Mouse (Mus musculus) testis, adult 2 months (tissue): ENCODE data around the gene Gm10799. TPM values are rescaled to one million over a fixed set of nuclear protein-coding genes. Genes with fewer than 3 reads are reported as not detected.
"Not testable (repeated sequence)": the region's sequence is repeated elsewhere in the genome, so short reads cannot be mapped to it uniquely, and the experiment has no call there.

Source experiments
- H3K27ac ChIP-seq: fragments of 200-500 bp; 2 replicates; pipeline ENCODE4 v1.5.1; 2012; ENCODE audit warnings: low read depth, low read length; ENCODE audit not compliant: control insufficient read depth, insufficient read depth
- H3K27me3 ChIP-seq: fragments of 200-500 bp; 2 replicates; pipeline ENCODE4 v1.6.1; 2012; ENCODE audit warnings: mild to moderate bottlenecking, low read length, moderate library complexity; ENCODE audit not compliant: control insufficient read depth, insufficient read depth
- H3K36me3 ChIP-seq: fragments of 200-500 bp; 2 replicates; pipeline ENCODE4 v1.6.1; 2012; ENCODE audit warnings: mild to moderate bottlenecking, low read length; ENCODE audit not compliant: control insufficient read depth, insufficient read depth
- H3K4me1 ChIP-seq: fragments of 200-500 bp; 2 replicates; pipeline ENCODE4 v1.6.1; 2012; ENCODE audit warnings: low read length; ENCODE audit not compliant: control insufficient read depth, insufficient read depth
- H3K4me3 ChIP-seq: fragments of 200-500 bp; 2 replicates; pipeline ENCODE4 v1.5.1; 2012; ENCODE audit warnings: low read depth, mild to moderate bottlenecking, low read length, moderate library complexity, mixed read lengths; ENCODE audit not compliant: control insufficient read depth
- CTCF ChIP-seq: fragments of 200-500 bp; IDR thresholded peaks from 2 replicates; pipeline ENCODE4 v1.5.1; 2012; ENCODE audit warnings: low read depth, mild to moderate bottlenecking, inconsistent platforms, low read length, moderate library complexity; ENCODE audit not compliant: control insufficient read depth, insufficient read depth, insufficient replicate concordance
- POLR2A ChIP-seq: fragments of 200-500 bp; IDR thresholded peaks from 2 replicates; pipeline ENCODE4 v1.6.1; 2012; ENCODE audit warnings: low read depth, mild to moderate bottlenecking, inconsistent platforms, low read length, moderate library complexity; ENCODE audit not compliant: control insufficient read depth
- polyA plus RNA-seq: library from polyadenylated mRNA; depleted of rRNA; stranded (reverse); fragments of >200 nt; gene quantifications from 2 replicates; pipeline ENCODE4 v1.2.3, GENCODE M21; 2012

Gene Gm10799
- polyA plus RNA-seq, 1 experiment = not detected

DNA sequence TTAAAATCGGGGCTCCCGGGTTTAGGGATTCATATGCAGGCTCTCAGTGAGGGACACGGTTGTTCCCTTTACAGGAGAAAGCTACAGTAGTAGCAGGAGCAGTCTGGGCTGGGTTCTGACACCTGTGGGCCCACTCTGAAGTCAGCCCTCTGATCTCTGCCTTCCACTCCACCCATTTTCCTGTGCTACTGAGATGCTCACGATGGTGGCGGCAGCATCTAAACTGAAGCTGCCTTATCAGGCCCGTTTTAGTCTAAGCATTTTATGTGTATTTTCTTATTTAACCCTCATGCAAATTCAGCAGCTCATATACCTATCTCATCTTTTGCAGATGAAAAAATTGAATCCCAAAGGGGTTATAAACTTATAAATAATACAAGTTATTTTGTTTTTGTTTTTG is 36.5 kb upstream of the Gm10799 start:
- H3K4me1 ChIP-seq = no peaks in the 10 kb centered on the region
- no peaks in the 10 kb centered on the region for H3K27me3 ChIP-seq
- no peaks in the 10 kb centered on the region for H3K36me3 ChIP-seq
- peak overlapping the region; percentile 11 for H3K4me3 ChIP-seq
- no peak overlapping the region for H3K27ac ChIP-seq
- TF ChIP-seq POLR2A (no peak), CTCF (no peak)

DNA sequence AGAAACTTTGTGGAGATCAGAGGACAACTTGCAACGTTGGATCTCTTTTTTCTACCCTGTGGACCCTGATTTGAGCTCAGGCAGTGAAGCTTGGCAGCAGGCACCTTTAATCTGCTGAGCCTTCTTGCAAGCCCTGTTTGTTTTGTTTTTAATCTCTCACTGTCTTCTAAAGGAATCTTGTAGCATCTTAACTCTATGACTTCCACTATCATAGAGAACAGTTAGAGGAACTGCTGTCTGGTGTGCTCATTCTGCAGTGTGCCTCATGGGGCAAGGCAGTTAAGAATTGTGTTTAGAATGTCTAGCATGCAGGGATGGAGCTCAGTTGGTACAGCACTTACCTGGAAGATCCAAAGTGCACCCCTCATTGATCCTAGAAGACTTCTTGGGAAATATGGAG is 31.6 kb upstream of the Gm10799 start:
- H3K4me3 ChIP-seq = no peak overlapping the region
- TF ChIP-seq CTCF = no peak
- TF ChIP-seq POLR2A = no peak
- no peaks in the 10 kb centered on the region for H3K36me3 ChIP-seq
- no peaks in the 10 kb centered on the region for H3K27me3 ChIP-seq
- no peak overlapping the region for H3K27ac ChIP-seq
- H3K4me1 ChIP-seq = peaks cover 3% of the 10 kb centered on the region; the same call in 1 of the 2 replicates

DNA sequence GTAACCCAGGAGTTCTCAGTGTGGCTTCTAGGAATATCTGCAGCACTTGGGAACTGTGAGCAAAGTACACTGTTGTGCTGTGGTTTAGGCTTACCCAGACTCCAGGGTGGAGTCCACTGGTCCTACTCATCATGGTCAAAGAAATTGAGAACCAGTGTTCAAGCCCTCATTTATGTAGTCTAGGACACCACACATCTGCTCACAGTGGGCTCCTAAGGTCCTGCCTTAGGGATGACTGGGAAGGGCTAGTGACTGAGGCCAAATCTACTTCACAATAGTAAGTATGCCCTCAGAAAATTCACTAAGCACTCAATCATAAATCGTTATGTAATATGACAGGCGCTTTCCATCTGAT is 30.9 kb upstream of the Gm10799 start:
- no peak for TF ChIP-seq POLR2A
- TF ChIP-seq CTCF = no peak
- Histone ChIP-seq H3K4me1 (peaks cover 3% of the 10 kb centered on the region; the same call in 1 of the 2 replicates), H3K27me3 (no peaks in the 10 kb centered on the region), H3K36me3 (no peaks in the 10 kb centered on the region), H3K4me3 (no peak overlapping the region; the same call in 1 of the 2 replicates), H3K27ac (no peak overlapping the region)

DNA sequence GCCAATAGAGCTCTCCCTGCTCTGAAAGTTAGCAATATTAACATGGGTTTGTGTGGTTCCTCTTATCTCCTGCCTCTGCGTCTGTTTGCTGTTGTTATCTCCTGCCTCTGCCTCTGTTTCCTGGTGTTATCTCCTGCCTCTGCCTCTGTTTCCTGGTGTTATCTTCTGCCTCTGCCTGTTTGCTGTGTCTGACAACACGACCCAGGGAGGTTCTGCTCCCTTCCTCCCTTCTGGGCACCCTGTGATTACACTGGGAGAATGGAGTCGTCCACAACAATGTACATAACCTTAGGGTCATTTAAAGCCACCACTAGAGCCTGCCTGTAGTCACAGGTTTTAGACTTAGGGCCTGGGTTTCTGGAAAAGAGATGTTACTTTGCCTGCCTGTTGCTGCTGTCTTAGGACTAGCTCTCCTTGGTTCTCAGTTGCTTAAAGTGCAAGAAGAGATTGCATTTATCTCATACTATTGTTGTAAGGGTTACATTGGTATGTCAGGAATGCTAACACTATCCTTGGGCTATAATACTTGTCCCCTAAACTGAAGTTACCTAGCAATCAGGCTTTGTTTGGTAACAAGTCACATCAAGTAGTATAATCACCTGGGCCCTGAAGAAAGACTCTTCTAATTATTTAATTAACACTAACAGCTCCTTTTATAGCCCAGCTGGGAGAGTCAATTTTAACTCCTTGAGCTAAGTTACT is 30.3 kb upstream of the Gm10799 start:
- H3K27me3 ChIP-seq = no peaks in the 10 kb centered on the region
- H3K36me3 ChIP-seq = no peaks in the 10 kb centered on the region
- H3K4me1 ChIP-seq = peaks cover 3% of the 10 kb centered on the region; the same call in 1 of the 2 replicates
- TF ChIP-seq CTCF (no peak), POLR2A (no peak)
- no peak overlapping the region for H3K27ac ChIP-seq
- H3K4me3 ChIP-seq = peak overlapping the region; percentile 20

DNA sequence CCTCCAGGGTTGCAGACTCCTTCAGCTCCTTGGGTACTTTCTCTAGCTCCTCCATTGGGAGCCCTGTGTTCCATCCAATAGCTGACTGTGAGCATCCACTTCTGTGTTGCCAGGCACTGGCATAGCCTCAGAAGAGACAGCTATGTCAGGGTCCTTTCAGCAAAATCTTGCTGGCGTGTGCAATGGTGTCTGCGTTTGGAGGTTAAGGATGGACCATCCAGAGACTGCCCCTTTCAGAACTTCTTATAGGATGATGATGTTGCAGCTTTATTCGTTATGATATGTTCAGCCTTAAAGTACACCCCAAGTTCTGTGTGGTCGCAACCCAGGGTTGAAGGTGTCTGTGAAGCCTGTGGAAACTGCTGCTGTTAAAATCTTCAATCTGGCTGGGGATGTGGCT is 29.0 kb upstream of the Gm10799 start:
- H3K27ac ChIP-seq, H3K4me1 ChIP-seq, H3K27me3 ChIP-seq, H3K36me3 ChIP-seq: not testable (repeated sequence)
- H3K4me3 ChIP-seq = peak overlapping the region; percentile 10

DNA sequence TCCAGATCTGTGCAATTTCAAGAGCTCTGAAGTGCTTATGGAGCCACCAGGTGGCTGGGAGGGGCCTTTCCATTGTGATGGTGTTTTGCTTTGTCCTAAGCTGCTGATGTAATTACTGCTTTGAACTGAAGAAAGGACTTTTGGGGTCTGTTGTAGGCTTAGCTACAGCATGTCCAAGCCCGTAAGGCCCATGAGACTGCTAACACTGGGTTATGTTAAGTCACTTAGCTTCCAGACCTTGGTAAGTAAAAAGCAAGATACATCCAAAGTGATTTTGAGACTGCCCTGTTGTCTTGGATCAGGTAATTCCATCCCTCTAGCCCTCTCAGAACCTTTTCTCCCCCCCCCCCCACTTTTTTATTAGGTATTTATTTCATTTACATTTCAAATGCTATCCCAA is 28.4 kb upstream of the Gm10799 start:
- not testable (repeated sequence) for H3K27ac ChIP-seq, H3K4me1 ChIP-seq, H3K27me3 ChIP-seq, H3K36me3 ChIP-seq
- H3K4me3 ChIP-seq = peak overlapping the region; percentile 20; the same call in 1 of the 2 replicates

DNA sequence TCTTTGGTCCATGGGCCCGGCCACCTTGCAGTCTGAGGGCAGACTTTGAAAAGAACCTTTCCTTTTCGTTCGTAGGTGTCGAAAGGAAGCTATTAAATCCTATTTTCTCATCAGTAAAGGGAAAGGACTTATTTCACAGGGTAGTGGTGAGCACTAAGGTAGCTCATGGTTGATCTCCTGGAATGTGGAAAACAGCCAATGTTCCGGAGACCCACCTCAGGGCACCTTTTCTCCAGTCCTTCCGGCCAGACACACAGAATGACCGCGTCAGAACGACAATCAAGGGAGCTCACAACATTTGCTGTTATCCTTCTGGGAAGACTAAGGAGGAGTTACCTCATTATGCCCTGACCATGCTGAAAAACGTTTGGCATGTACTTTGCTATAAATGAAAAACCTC is 27.9 kb upstream of the Gm10799 start:
- H3K4me3 ChIP-seq = peak overlapping the region; percentile 76
- peaks cover 3% of the 10 kb centered on the region; the same call in 1 of the 2 replicates for H3K4me1 ChIP-seq
- H3K27ac ChIP-seq = peak overlapping the region; percentile 49
- no peaks in the 10 kb centered on the region for H3K27me3 ChIP-seq
- no peak for TF ChIP-seq POLR2A
- no peak for TF ChIP-seq CTCF
- H3K36me3 ChIP-seq = no peaks in the 10 kb centered on the region

DNA sequence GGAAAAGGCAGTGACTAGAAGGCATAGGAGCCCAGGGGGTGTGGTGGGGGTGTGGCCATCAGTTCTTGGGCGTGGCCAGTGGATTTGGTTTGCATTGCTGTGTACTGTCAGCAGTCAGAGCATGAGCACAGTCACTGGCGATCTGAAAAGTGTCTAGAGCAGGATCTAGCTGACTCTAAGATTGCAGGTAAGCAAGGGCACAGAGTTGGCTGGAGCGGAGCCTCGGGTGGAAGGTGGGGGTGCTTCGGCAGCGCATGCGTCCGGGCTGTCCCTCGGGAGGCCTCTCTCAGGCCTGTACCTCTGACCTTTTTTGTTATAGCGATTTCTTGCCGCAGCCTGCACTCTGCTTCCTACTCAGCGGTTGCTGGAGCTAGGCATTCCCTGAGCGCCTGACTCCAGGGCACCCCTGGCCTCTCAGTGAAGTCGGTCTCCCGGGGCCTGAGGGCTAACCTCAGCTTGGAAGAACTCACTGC is 27.4 kb upstream of the Gm10799 start, which contains the start of gene Cd59a:
Gene Cd59a (plus strand): TSS at position 61 of the 473 bp plus-strand sequence.
- peak within 1 kb of the TSS; percentile 49 for H3K27ac ChIP-seq
- TF ChIP-seq POLR2A (peak; percentile 27; the same call in 1 of the 2 replicates), CTCF (no peak)
- no peaks in the 10 kb centered on the region for H3K36me3 ChIP-seq
- no peaks in the 10 kb centered on the region for H3K27me3 ChIP-seq
- peaks cover 3% of the 10 kb centered on the region; the same call in 1 of the 2 replicates for H3K4me1 ChIP-seq
- peak within 1 kb of the TSS; percentile 76 for H3K4me3 ChIP-seq
